Mouse (Mus musculus) regulatory T cell (primary cell): ENCODE data around the gene Wdr31.

Experiments used
- in situ Hi-C: fragments of 300-600 bp; cut with MboI, MseI; formaldehyde crosslinking; loops from one replicate; pipeline ENCODE4 v1.15.1; 2025; ENCODE audit warnings: high pct_unique_total_duplicates

The Wdr31 gene

GRCm38 (mm10) chr4:62406133-62406532 is 64.6 kb downstream of the Wdr31 start:
- in situ Hi-C loops: loop anchor here (5.0 kb wide), 1 partner anchor 44 kb away; the partner anchor contains the start of genes Fkbp15 and Slc31a1

DNA sequence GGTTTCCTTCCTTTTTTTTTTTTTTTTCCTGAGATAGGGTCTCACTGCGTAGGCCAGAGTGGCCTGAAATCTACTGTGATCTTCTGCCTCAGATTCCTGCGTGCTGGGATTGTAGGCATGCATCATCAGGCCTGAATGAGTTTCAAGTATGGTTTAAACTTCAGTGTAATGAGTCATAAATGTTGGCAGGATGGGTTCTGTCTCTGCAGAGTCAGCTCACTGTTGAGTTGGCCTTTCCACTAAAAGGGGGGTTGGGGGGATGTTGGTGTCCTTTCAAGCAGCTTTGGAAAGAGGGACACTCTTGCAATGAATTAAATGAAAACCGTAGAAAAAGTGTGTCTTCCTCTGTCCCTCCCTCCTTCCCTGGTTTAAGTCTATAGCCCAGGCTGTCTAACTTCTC is 71.7 kb downstream of the Wdr31 start:
- in situ Hi-C loops: no loop called here
